Mouse (Mus musculus) cerebellum, adult 11-12 months (tissue): ENCODE results near the gene Inhbb.

Experiments
- DNase-seq: peaks from one replicate; pipeline ENCODE4 v3.0.0; 2022

Gene Inhbb

GRCm38 (mm10) chr1:119421576-119422421 is at the start of gene Inhbb:
TSS of gene Inhbb (minus strand) at chr1:119422248.
- peak; percentile 20 for DNase-seq

- no peak for DNase-seq
These were observed 41.3 kb upstream of the Inhbb start for GRCm38 (mm10) chr1:119463386-119463785.

- DNase-seq: no peak
These were observed 38.0 kb upstream of the Inhbb start for GRCm38 (mm10) chr1:119460062-119460461.

- DNase-seq: peak; percentile 27
These were observed 36.1 kb upstream of the Inhbb start for GRCm38 (mm10) chr1:119457993-119458605.

GRCm38 (mm10) chr1:119457528-119457855 is 35.4 kb upstream of the Inhbb start:
- no peak for DNase-seq

- no peak for DNase-seq
These were observed 34.9 kb upstream of the Inhbb start for GRCm38 (mm10) chr1:119456671-119457527.

GRCm38 (mm10) chr1:119453731-119454130 is 31.7 kb upstream of the Inhbb start:
- DNase-seq: peak; percentile 5

- no peak for DNase-seq
These were observed 29.4 kb upstream of the Inhbb start for GRCm38 (mm10) chr1:119451417-119451816.

GRCm38 (mm10) chr1:119450651-119451345 is 28.8 kb upstream of the Inhbb start:
- no peak for DNase-seq

- no peak for DNase-seq
These were observed 24.8 kb upstream of the Inhbb start for GRCm38 (mm10) chr1:119446753-119447283.

GRCm38 (mm10) chr1:119443591-119444350 is 21.7 kb upstream of the Inhbb start:
- no peak for DNase-seq

- no peak for DNase-seq
These were observed 20.9 kb upstream of the Inhbb start for GRCm38 (mm10) chr1:119442901-119443300.

- no peak for DNase-seq
These were observed 16.1 kb upstream of the Inhbb start for GRCm38 (mm10) chr1:119438105-119438637.

- DNase-seq: no peak
These were observed 15.4 kb upstream of the Inhbb start for GRCm38 (mm10) chr1:119437401-119437800.

GRCm38 (mm10) chr1:119424141-119424860 is 2.3 kb upstream of the Inhbb start:
- DNase-seq: no peak

GRCm38 (mm10) chr1:119423510-119423909 is 1.5 kb upstream of the Inhbb start:
- peak; percentile 25 for DNase-seq

- DNase-seq: no peak
These were observed 490 bp upstream of the Inhbb start for GRCm38 (mm10) chr1:119422460-119423015.

GRCm38 (mm10) chr1:119420984-119421575 is 968 bp downstream of the Inhbb start:
- no peak for DNase-seq

GRCm38 (mm10) chr1:119420189-119420983 is 1.7 kb downstream of the Inhbb start:
- no peak for DNase-seq
